Mouse (Mus musculus): ENCODE results near the gene Inha. TPM values are rescaled to one million over a fixed set of nuclear protein-coding genes. Genes with fewer than 3 reads are reported as not detected.

Inha gene
- polyA plus RNA-seq, 1 experiment from 2014 or later = 4.2 TPM

- Histone ChIP-seq H3K4me3 (peak overlapping the region; percentile 34), H3K27ac (peak overlapping the region; percentile 71), H3K27me3 (ENCODE audit: low read depth, poor library complexity, severe bottlenecking) (no peaks in the 10 kb centered on the region), H3K36me3 (peaks cover 43% of the 10 kb centered on the region), H3K4me1 (peaks cover 17% of the 10 kb centered on the region), H3K9me3 (replicated peaks) (no peaks in the 10 kb centered on the region)
- DNase-seq (ENCODE audit: low spot score) = peak; percentile 97
- WGBS = 10% methylated on average over 17 of the region's 17 CpGs
Observed at GRCm38 (mm10) chr1:75559212-75559925, 52.5 kb downstream of the Inha start.

Other genes starting within 250 kb of the Inha start
- 0.11 and 0.13 TPM in 2 replicates for gene Ptprn, start 242.6 kb upstream of the Inha start, polyA plus RNA-seq (2016; fragmentation: Nextera tagmentation; extraction: Ambion mirVana)
- gene Resp18, start 228.7 kb upstream of the Inha start, polyA plus RNA-seq (2016; fragmentation: Nextera tagmentation; extraction: Ambion mirVana) = not detected in 2 replicates
- gene Dnpep, start 189.1 kb upstream of the Inha start, polyA plus RNA-seq (2016; fragmentation: Nextera tagmentation; extraction: Ambion mirVana) = 117 and 132 TPM in 2 replicates
- 6.2 and 7.8 TPM in 2 replicates for gene Des, start 146.7 kb upstream of the Inha start, polyA plus RNA-seq (2016; fragmentation: Nextera tagmentation; extraction: Ambion mirVana)
- gene Speg, start 131.8 kb upstream of the Inha start, polyA plus RNA-seq (2016; fragmentation: Nextera tagmentation; extraction: Ambion mirVana) = 45.7 and 49.6 TPM in 2 replicates
- 50.4 and 61.7 TPM in 2 replicates for gene Gmppa, start 71.1 kb upstream of the Inha start, polyA plus RNA-seq (2016; fragmentation: Nextera tagmentation; extraction: Ambion mirVana)
- 0.31 and 0.59 TPM in 2 replicates for gene Asic4, start 56.6 kb upstream of the Inha start, polyA plus RNA-seq (2016; fragmentation: Nextera tagmentation; extraction: Ambion mirVana)
- gene Chpf, start 27.8 kb upstream of the Inha start, polyA plus RNA-seq (2016; fragmentation: Nextera tagmentation; extraction: Ambion mirVana) = 23.7 and 28.8 TPM in 2 replicates
- gene Tmem198, start 27.5 kb upstream of the Inha start, polyA plus RNA-seq (2016; fragmentation: Nextera tagmentation; extraction: Ambion mirVana) = 0.35 and 0.69 TPM in 2 replicates
- gene Obsl1, start 625 bp upstream of the Inha start, polyA plus RNA-seq (2016; fragmentation: Nextera tagmentation; extraction: Ambion mirVana) = 68.0 and 75.5 TPM in 2 replicates
- gene Stk11ip, start 14.5 kb downstream of the Inha start, polyA plus RNA-seq (2016; fragmentation: Nextera tagmentation; extraction: Ambion mirVana) = 31.6 and 33.8 TPM in 2 replicates
- 13.9 and 18.9 TPM in 2 replicates for gene Slc4a3, start 39.2 kb downstream of the Inha start, polyA plus RNA-seq (2016; fragmentation: Nextera tagmentation; extraction: Ambion mirVana)

All from limb, embryonic 10.5 days (tissue).